Mouse (Mus musculus): ENCODE results near the gene Cog2.

- TF ChIP-seq TCF12 (IDR thresholded peaks at IDR 0.05; ENCODE audit: low read depth, low read length) (no peak), ELF1 (IDR thresholded peaks at IDR 0.05; ENCODE audit: low read depth, low read length) (no peak), POLR2A (IDR thresholded peaks at IDR 0.05; ENCODE audit: control insufficient read depth in 1 of 2, insufficient read depth in 1 of 2, low read depth in 1 of 2, low read length in 2 of 2, poor library complexity in 1 of 2) (no peak), RAD21 (IDR thresholded peaks at IDR 0.05; ENCODE audit: low read depth, low read length) (no peak), TAL1 (IDR thresholded peaks at IDR 0.05; ENCODE audit: low read length) (no peak), BHLHE40 (IDR thresholded peaks at IDR 0.05; ENCODE audit: borderline replicate concordance, low read depth, low read length) (no peak), POLR2AphosphoS2 (IDR thresholded peaks at IDR 0.05; ENCODE audit: low read length) (no peak), ZKSCAN1 (IDR thresholded peaks at IDR 0.05; ENCODE audit: low read depth, low read length) (no peak), KAT2A (conservative IDR thresholded peaks at IDR 0.05; ENCODE audit: low read depth, low read length) (no peak)
Observed at GRCm38 (mm10) chr8:124509156-124509555, 11.4 kb upstream of the Cog2 start.
